Mouse (Mus musculus) cerebellum, adult 18-20 months (tissue): ENCODE data around the gene 5730409E04Rik.
A peak's percentile ranks its signal among the peaks of the same experiment; 100 is the strongest.

Experiments
- DNase-seq, 2 experiments: peaks; one replicate each; pipeline ENCODE4 v3.0.0; 2021

Gene 5730409E04Rik

GRCm38 (mm10) chr4:126609606-126610181 lies at the start of gene 5730409E04Rik:
Gene 5730409E04Rik, plus strand, starts transcription at chr4:126609818.
- DNase-seq = peak; percentile 93 to 94

DNA sequence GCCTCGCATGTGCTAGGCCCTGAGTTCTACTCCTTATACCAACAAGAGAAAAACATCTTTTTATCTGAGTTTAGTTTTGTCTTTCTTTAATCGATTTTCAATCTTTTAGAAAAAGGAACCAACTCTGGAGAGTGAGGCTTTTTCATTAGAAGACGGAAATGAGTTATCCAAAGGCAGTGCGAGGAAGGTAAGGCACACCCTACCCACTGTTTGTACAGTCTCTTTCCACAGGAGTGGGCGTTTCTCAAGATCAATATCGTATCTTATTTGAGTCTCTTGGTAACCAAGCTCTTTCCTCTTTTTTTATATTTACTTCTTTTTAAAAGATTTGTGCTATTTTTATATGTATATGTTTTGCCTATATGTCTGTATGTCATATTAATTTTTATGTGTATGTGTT lies 45.8 kb upstream of the 5730409E04Rik start:
- no peak for DNase-seq

GRCm38 (mm10) chr4:126567243-126567642 lies 42.4 kb upstream of the 5730409E04Rik start:
- DNase-seq = no peak

DNA sequence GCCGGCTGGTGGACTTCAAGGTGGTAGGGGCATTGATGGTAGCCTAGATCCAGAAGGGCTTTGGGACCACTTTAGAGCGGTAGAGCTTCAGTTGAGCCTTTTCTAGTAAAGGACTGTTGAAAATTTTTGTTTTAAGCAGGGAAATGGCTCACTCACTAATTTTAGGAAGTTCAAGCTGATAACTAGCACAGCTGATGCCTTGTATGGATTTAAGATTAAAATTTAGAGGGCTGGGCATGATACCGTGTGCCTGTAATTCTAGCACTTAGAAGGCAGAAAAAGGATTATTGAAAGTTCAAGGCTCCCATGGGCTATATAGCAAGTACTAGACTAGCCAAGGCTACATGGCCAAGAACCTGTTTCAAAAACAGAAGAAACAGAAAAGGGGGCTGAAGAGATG lies 39.8 kb upstream of the 5730409E04Rik start:
- DNase-seq = no peak

- DNase-seq = no peak
Measured at GRCm38 (mm10) chr4:126576281-126576680, 33.3 kb upstream of the 5730409E04Rik start.

DNA sequence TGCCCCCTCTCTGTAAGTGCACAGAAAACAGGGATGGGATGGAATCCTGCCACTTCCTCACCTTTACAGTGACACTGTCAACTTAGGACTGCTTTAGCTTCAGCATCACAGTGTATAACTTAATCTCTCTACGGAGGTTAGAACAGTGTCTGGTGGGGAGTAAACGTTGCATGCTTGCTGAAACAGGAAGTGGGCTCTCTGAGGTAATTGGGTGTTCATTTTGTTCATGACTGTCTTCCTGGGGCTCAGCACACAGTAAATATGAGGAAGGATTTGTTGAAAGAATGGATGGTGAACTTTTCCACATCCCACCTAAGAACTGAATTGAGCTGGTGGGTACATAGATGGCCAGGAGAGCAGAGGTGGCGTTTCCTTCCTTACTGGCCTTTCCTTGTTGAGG lies 31.7 kb upstream of the 5730409E04Rik start:
- no peak for DNase-seq

GRCm38 (mm10) chr4:126579077-126579476 lies 30.5 kb upstream of the 5730409E04Rik start:
- DNase-seq = no peak

- no peak for DNase-seq
Measured at GRCm38 (mm10) chr4:126585739-126586138, 23.9 kb upstream of the 5730409E04Rik start.

DNA sequence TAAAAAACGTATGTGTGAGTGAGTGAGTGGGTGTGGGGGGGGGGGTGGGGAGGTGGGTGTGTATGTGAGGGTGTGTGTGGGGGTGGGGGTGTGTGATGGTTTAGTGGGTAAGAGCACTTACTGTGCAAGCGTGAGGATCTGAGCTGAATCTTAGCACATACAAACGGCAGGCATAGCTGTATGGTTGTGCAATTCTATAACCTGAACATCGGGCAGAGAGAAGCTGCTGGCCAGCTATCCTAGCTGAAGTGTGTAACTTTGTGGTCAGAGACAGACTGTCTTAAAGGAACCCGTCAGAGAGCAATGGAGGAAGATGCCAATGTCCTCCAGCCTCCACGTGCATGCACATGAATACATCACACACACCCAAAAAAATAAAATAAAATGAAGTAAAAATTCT lies 17.6 kb upstream of the 5730409E04Rik start:
- no peak for DNase-seq

DNA sequence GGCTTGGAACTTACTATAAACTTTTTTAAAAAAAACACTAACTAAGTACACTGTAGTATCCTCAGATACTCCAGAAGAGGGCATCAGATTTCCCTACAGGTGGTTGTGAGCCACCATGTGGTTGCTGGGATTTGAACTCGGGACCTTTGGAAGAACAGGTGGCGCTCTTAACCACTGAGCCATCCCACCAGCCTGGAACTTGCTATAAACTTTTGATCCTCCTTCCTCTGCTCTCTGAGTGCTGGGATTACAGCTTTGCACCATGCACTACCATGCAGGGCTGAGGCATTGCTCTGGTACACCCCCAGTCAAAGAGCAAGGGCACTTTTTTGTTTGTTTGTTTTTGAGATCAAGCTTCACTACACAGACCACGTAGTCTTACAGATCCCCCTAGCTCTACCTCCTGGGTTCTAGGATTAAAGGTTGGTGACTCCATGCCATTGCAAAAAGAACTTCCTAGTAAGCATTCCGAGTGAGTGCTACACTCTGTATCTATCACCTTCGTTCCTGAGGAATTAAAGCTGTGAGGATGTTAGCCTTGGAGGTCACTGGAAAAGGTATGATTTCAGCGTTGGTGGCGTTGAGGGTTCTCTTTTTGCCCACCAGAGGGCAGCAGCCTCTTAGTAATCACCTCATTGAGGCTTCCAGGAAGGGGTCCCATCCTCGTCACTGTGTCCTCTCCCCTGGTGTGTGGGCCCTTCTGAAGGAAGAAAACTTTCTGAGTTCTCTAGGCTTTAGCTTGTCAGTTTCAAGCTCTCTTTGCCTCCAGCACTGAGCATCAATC lies 9.5 kb upstream of the 5730409E04Rik start:
- DNase-seq = peak; percentile 53 to 72

DNA sequence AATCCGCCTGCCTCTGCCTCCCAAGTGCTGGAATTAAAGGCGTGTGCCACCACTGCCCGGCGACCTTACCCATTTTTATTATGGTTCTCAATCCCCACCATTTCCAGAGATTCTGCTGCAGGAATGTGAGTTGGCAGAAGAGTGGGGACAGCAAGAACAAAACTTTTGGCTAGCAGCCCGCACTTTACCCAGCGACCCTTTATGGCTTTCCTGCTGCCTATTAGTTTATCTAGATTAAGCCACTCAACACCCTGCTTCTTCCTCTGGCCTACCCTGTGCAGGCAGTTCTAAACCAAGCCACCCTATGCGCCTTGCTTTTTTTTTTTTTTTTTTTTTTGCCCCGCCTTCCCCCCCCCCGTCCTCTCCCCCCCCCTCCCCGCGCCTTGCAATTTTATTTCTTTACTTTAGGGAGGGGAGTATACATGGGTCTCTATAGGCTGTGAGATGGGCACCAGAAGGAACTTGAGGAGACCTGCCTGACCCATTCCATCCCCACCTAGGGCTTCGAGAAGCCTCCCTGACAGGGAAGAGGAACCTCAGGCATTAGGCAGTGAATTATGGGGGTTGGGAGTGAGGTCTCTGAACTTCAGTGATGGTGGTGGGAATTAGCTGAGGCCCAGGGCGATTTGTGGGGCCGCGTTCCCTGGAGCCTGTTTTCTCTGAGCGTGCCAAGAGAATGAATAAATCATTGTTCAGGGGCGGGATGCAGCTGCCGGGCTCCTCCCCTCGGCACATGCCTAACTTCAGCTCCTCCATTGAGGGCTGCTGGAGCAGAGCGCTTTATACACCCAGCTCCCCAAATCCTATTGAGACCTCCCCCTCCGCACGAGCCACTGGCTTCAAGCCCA lies 7.8 kb upstream of the 5730409E04Rik start:
- DNase-seq = no peak

- no peak for DNase-seq
Measured at GRCm38 (mm10) chr4:126602445-126602762, 7.2 kb upstream of the 5730409E04Rik start.

- no peak for DNase-seq
Measured at GRCm38 (mm10) chr4:126604141-126604540, 5.5 kb upstream of the 5730409E04Rik start.

DNA sequence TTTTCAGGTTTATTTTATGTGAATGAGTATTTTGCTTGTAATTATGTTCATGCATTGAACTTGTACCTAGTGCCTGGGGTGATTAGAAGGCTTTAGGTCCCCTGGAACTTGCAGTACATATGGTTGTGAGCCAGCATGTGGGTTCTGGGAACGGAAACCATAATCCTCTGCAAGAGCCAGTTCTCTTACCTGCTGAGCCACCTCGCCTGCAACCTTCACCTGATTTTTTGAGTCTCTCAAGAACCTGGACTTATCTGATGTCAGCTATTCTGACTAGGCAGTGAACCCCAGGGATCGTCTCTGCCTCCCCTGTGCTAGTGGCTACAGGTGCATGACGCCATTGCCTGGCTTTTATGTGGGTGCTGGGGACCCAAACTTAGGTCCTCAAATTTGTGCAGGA lies 3.9 kb upstream of the 5730409E04Rik start:
- DNase-seq = no peak

- DNase-seq = peak; percentile 44 to 62
Measured at GRCm38 (mm10) chr4:126611991-126612390, 2.4 kb downstream of the 5730409E04Rik start.

DNA sequence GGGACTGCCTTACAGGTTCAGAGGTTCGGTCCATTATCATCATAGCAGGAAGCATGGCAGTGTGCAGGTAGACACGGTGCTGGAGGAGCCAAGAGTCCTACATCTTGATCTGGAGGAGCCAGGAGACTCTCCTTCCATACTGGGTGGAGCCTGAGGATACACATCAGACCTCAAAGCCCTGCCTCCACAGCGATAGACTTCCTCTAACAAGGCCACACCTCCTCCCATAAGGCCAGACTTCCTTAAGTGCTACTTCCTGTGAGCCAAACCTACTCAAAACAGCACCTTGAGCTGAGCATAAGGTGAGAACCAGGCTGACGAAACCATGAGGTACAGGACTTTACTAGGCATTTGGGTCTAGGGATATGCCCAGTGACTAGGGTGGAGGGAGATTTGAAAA lies 6.7 kb downstream of the 5730409E04Rik start:
- no peak for DNase-seq

DNA sequence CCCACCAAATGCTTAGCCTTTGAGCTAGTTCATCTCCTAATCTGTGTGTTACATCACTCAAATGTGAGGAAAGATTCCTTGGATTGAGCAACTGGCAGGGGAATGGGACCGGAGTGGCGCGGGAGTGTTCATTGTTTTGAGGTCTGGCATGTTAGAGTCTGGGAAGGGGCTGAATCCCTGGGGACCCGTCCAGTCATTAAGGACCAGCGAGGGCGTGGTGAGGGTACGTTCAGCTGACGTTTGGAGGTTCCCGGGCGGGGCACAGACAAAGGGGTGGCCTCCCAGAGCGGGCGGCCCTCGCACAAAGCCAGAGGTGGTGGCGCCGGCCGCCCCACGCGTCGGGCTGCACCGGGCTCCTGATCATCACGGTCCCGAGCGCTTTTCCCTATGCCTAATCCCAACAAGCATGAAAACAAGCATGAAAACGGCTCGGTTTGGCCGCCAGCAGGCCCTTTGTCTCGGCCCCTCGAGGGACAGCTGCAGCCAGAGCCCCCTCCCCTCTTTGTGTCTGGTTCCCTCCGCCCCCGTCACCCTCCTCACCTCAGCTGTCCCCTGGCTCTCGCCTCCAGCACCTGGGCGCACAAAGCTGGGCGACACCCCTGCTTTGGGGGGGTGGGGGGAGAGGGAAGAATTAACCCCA lies 10.2 kb downstream of the 5730409E04Rik start:
- DNase-seq = no peak

GRCm38 (mm10) chr4:126620349-126620874 lies 10.8 kb downstream of the 5730409E04Rik start:
- no peak for DNase-seq

GRCm38 (mm10) chr4:126627021-126627681 lies 17.5 kb downstream of the 5730409E04Rik start:
- DNase-seq = no peak

GRCm38 (mm10) chr4:126631922-126632321 lies 22.3 kb downstream of the 5730409E04Rik start:
- DNase-seq = no peak

GRCm38 (mm10) chr4:126632668-126633067 lies 23.1 kb downstream of the 5730409E04Rik start:
- no peak for DNase-seq

DNA sequence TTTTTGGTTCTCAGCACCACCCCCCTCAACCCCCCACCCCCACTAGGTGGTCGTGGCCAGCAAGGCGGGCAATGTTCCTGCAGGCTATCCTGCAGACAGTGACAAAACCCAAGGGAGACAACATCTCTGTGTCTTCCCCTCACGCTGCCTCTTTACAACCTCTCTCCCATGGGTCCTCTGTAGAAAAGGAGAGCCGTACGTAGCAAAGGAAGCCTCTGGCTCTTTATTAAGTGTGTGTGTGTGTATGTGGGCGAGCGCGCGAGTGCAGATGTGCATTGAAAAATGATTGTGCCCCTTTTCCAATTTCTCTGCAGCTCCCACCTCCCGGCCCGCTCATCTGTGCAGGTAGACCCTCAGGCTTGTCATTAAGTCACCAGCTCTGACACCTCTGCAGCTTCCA lies 26.7 kb downstream of the 5730409E04Rik start:
- no peak for DNase-seq
